Mouse (Mus musculus): ENCODE measurements around the gene Hsd17b14. TPM values are rescaled to one million over a fixed set of nuclear protein-coding genes. Genes with fewer than 3 reads are reported as not detected.
"Not testable (repeated sequence)": the region's sequence is repeated elsewhere in the genome, so short reads cannot be mapped to it uniquely, and the experiment has no call there.

Gene Hsd17b14
- polyA plus RNA-seq, 1 experiment from 2014 or later = 1.1 TPM

- Histone ChIP-seq H3K27me3 (ENCODE audit: low read depth, poor library complexity, severe bottlenecking) (no peaks in the 10 kb centered on the region), H3K4me3 (peak overlapping the region; percentile 66), H3K27ac (peak overlapping the region; percentile 92), H3K4me1 (peaks cover 40% of the 10 kb centered on the region), H3K9me3 (replicated peaks) (no peaks in the 10 kb centered on the region), H3K36me3 (peaks cover 19% of the 10 kb centered on the region)
- 58% methylated on average over 16 of the region's 16 CpGs for WGBS
- no peak for DNase-seq (ENCODE audit: low spot score)
These were observed 32.4 kb upstream of the Hsd17b14 start for GRCm38 (mm10) chr7:45522194-45522752.

- Histone ChIP-seq H3K4me1 (peaks cover 40% of the 10 kb centered on the region), H3K27ac (no peak overlapping the region), H3K9me3 (replicated peaks) (no peaks in the 10 kb centered on the region), H3K27me3 (ENCODE audit: low read depth, poor library complexity, severe bottlenecking) (no peaks in the 10 kb centered on the region), H3K4me3 (peak overlapping the region; percentile 66), H3K36me3 (peaks cover 19% of the 10 kb centered on the region)
- 69% methylated on average over 18 of the region's 18 CpGs for WGBS
- no peak for DNase-seq (ENCODE audit: low spot score)
These were observed 31.6 kb upstream of the Hsd17b14 start for GRCm38 (mm10) chr7:45522957-45523676.

- DNase-seq (ENCODE audit: low spot score) = no peak
- H3K36me3 ChIP-seq = peaks cover 19% of the 10 kb centered on the region
- no peak overlapping the region for H3K27ac ChIP-seq
- no peaks in the 10 kb centered on the region for H3K27me3 ChIP-seq (ENCODE audit: low read depth, poor library complexity, severe bottlenecking)
- peak overlapping the region; percentile 31 for H3K4me3 ChIP-seq
- no peaks in the 10 kb centered on the region for H3K9me3 ChIP-seq (replicated peaks)
- WGBS = 84% methylated on average over 13 of the region's 13 CpGs
- H3K4me1 ChIP-seq = peaks cover 40% of the 10 kb centered on the region
These were observed 31.0 kb upstream of the Hsd17b14 start for GRCm38 (mm10) chr7:45523678-45524170.

GRCm38 (mm10) chr7:45524841-45525621 is 29.7 kb upstream of the Hsd17b14 start:
- WGBS = 34% methylated on average over 12 of the region's 12 CpGs
- H3K36me3 ChIP-seq = peaks cover 19% of the 10 kb centered on the region
- peak overlapping the region; percentile 91 for H3K27ac ChIP-seq
- H3K4me3 ChIP-seq = peak overlapping the region; percentile 91
- DNase-seq (ENCODE audit: low spot score) = no peak
- no peaks in the 10 kb centered on the region for H3K27me3 ChIP-seq (ENCODE audit: low read depth, poor library complexity, severe bottlenecking)
- H3K4me1 ChIP-seq = peaks cover 48% of the 10 kb centered on the region
- no peaks in the 10 kb centered on the region for H3K9me3 ChIP-seq (replicated peaks)

- Histone ChIP-seq H3K27me3 (ENCODE audit: low read depth, poor library complexity, severe bottlenecking) (0 out of 2 replicates have a peak, but pooled peaks cover 3% of the 10 kb centered on the region), H3K9me3 (replicated peaks) (no peaks in the 10 kb centered on the region), H3K4me1 (peaks cover 55% of the 10 kb centered on the region), H3K36me3 (peaks cover 19% of the 10 kb centered on the region), H3K4me3 (peak within 1 kb of the TSS; percentile 91), H3K27ac (peak within 1 kb of the TSS; percentile 91)
- WGBS = under 1% methylated on average over 54 of the region's 54 CpGs
- peak; percentile 98 for DNase-seq (ENCODE audit: low spot score)
These were observed 28.8 kb upstream of the Hsd17b14 start, which contains the start of the genes Ppp1r15a and Plekha4 for GRCm38 (mm10) chr7:45525809-45526473. Ppp1r15a (minus strand) TSS chr7:45526268. Plekha4 (plus strand) TSS chr7:45526330.

GRCm38 (mm10) chr7:45526474-45527120 is 28.1 kb upstream of the Hsd17b14 start:
- no peak for DNase-seq (ENCODE audit: low spot score)
- H3K4me1 ChIP-seq = peaks cover 51% of the 10 kb centered on the region
- WGBS = 24% methylated on average over 7 of the region's 7 CpGs

GRCm38 (mm10) chr7:45527169-45527568 is 27.5 kb upstream of the Hsd17b14 start:
- Histone ChIP-seq H3K4me1 (peaks cover 46% of the 10 kb centered on the region), H3K36me3 (peaks cover 19% of the 10 kb centered on the region)
- not testable (repeated sequence) for H3K4me3 ChIP-seq; H3K27me3 ChIP-seq (ENCODE audit: low read depth, poor library complexity, severe bottlenecking); H3K27ac ChIP-seq; DNase-seq (ENCODE audit: low spot score); H3K9me3 ChIP-seq (replicated peaks)
- WGBS = 94% methylated on average over 6 of the region's 6 CpGs

More at GRCm38 (mm10) chr7:45526474-45527120, 28.1 kb upstream of the Hsd17b14 start:
- Histone ChIP-seq H3K9me3 (replicated peaks) (no peaks in the 10 kb centered on the region), H3K4me3 (peak overlapping the region; percentile 91), H3K36me3 (peaks cover 19% of the 10 kb centered on the region), H3K27ac (peak overlapping the region; percentile 91), H3K27me3 (ENCODE audit: low read depth, poor library complexity, severe bottlenecking) (0 out of 2 replicates have a peak, but pooled peaks cover 3% of the 10 kb centered on the region)

- Histone ChIP-seq H3K27me3 (ENCODE audit: low read depth, poor library complexity, severe bottlenecking) (0 out of 2 replicates have a peak, but pooled peaks cover 3% of the 10 kb centered on the region), H3K36me3 (peaks cover 5% of the 10 kb centered on the region), H3K4me1 (peaks cover 29% of the 10 kb centered on the region), H3K9me3 (replicated peaks) (no peaks in the 10 kb centered on the region), H3K27ac (peak overlapping the region; percentile 14), H3K4me3 (peak overlapping the region; percentile 9; the same call in 1 of the 2 replicates)
- DNase-seq (ENCODE audit: low spot score) = no peak
- WGBS = 24% methylated on average over 6 of the region's 6 CpGs
These were observed 25.2 kb upstream of the Hsd17b14 start for GRCm38 (mm10) chr7:45529461-45529860.

- Histone ChIP-seq H3K36me3 (no peaks in the 10 kb centered on the region), H3K4me1 (peaks cover 18% of the 10 kb centered on the region), H3K4me3 (no peak overlapping the region), H3K9me3 (replicated peaks) (no peaks in the 10 kb centered on the region), H3K27ac (0 out of 2 replicates have a peak overlapping the region, but pooled peaks have one; percentile 12), H3K27me3 (ENCODE audit: low read depth, poor library complexity, severe bottlenecking) (0 out of 2 replicates have a peak, but pooled peaks cover 3% of the 10 kb centered on the region)
- DNase-seq (ENCODE audit: low spot score) = no peak
- 86% methylated on average over 2 of the region's 2 CpGs for WGBS
These were observed 24.1 kb upstream of the Hsd17b14 start for GRCm38 (mm10) chr7:45530643-45531042.

- 76% methylated on average over 1 of the region's 1 CpGs for WGBS
- no peaks in the 10 kb centered on the region for H3K36me3 ChIP-seq
- H3K27ac ChIP-seq = no peak overlapping the region
- peaks cover 14% of the 10 kb centered on the region for H3K4me1 ChIP-seq
- H3K4me3 ChIP-seq = no peak overlapping the region
- 0 out of 2 replicates have a peak, but pooled peaks cover under 1% of the 10 kb centered on the region for H3K27me3 ChIP-seq (ENCODE audit: low read depth, poor library complexity, severe bottlenecking)
- no peaks in the 10 kb centered on the region for H3K9me3 ChIP-seq (replicated peaks)
- DNase-seq (ENCODE audit: low spot score) = no peak
These were observed 19.0 kb upstream of the Hsd17b14 start for GRCm38 (mm10) chr7:45535676-45536075.

- H3K4me3 ChIP-seq = peak overlapping the region; percentile 62
- H3K36me3 ChIP-seq = no peaks in the 10 kb centered on the region
- 78% methylated on average over 10 of the region's 10 CpGs for WGBS
- H3K4me1 ChIP-seq = peaks cover 13% of the 10 kb centered on the region
- no peaks in the 10 kb centered on the region for H3K9me3 ChIP-seq (replicated peaks)
- H3K27me3 ChIP-seq (ENCODE audit: low read depth, poor library complexity, severe bottlenecking) = no peaks in the 10 kb centered on the region
- DNase-seq (ENCODE audit: low spot score) = no peak
- H3K27ac ChIP-seq = peak overlapping the region; percentile 72
These were observed 17.1 kb upstream of the Hsd17b14 start for GRCm38 (mm10) chr7:45537602-45538001.

All from limb, embryonic 10.5 days (tissue).